Mouse (Mus musculus) intestine, postnatal 0 days (tissue): ENCODE measurements at regions not wholly inside any gene's neighbourhood (a gene's known extent, or its start where the extent isn't known, plus 50 kb on each side); places are given as distances from the start of the nearest gene placed in this dataset.

Experiments
- ATAC-seq: fragments of 200-750 bp; cut with Nextera tagmentation; 2 replicates; pipeline ENCODE4 v1.8.0; 2017; ENCODE audit warnings: mild to moderate bottlenecking, moderate TSS enrichment, moderate library complexity
- H3K27ac ChIP-seq: fragments of 300-500 bp; sonication (generic); 2 replicates; pipeline ENCODE4 v1.5.1; 2014; ENCODE audit warnings: mild to moderate bottlenecking, low read depth, low read length, moderate library complexity
- H3K27me3 ChIP-seq: fragments of 300-500 bp; sonication (generic); replicated peaks from 2 replicates; pipeline ENCODE4 v1.6.1; 2014; ENCODE audit warnings: low read length, mixed read lengths; ENCODE audit not compliant: control insufficient read depth, insufficient read depth
- H3K36me3 ChIP-seq: fragments of 300-500 bp; sonication (generic); 2 replicates; pipeline ENCODE4 v1.6.1; 2014; ENCODE audit warnings: mild to moderate bottlenecking, moderate library complexity; ENCODE audit not compliant: control insufficient read depth, insufficient read depth
- H3K4me1 ChIP-seq: fragments of 300-500 bp; sonication (generic); replicated peaks from 2 replicates; pipeline ENCODE4 v1.6.1; 2014; ENCODE audit warnings: antibody characterized with exemption, low read length, mixed read lengths; ENCODE audit not compliant: control insufficient read depth, insufficient read depth
- H3K4me2 ChIP-seq: fragments of 300-500 bp; sonication (generic); replicated peaks from 2 replicates; pipeline ENCODE4 v1.6.1; 2014; ENCODE audit warnings: low read depth, mild to moderate bottlenecking, moderate library complexity
- H3K4me3 ChIP-seq: fragments of 300-500 bp; sonication (generic); 2 replicates; pipeline ENCODE4 v1.5.1; 2014; ENCODE audit warnings: low read depth, low read length
- H3K9ac ChIP-seq: fragments of 300-500 bp; sonication (generic); 2 replicates; pipeline ENCODE4 v1.6.1; 2014; ENCODE audit warnings: mild to moderate bottlenecking, low read depth, low read length
- H3K9me3 ChIP-seq: fragments of 300-500 bp; sonication (generic); 2 replicates; pipeline ENCODE4 v1.6.1; 2016; ENCODE audit warnings: mixed run types; ENCODE audit not compliant: control insufficient read depth
- CTCF ChIP-seq: sonication (generic); IDR thresholded peaks from 2 replicates; pipeline ENCODE4 v1.5.1; 2016; ENCODE audit warnings: low read depth, mild to moderate bottlenecking, control low read depth, antibody characterized with exemption, moderate library complexity
- WGBS: fragments of 180-500 bp; shearing (Covaris S2); extraction: QIAGEN DNeasy Blood & Tissue Kit; methylation state at CpG from one replicate; pipeline ENCODE4 v1.1.7; 2014; 5-methylcytosine and 5-hydroxymethylcytosine counted together

- 83% methylated on average over 8 of the region's 8 CpGs for WGBS
- H3K27me3 ChIP-seq, result no peaks in the 10 kb centered on the region
Observed at GRCm38 (mm10) chr10:118959623-118960022, 89.6 kb upstream of the Dyrk2 start.

GRCm38 (mm10) chr10:118956352-118956751 lies 86.3 kb upstream of the Dyrk2 start:
- TF ChIP-seq CTCF, result no peak
- 76% methylated on average over 9 of the region's 9 CpGs for WGBS
- Histone ChIP-seq H3K27ac (no peak overlapping the region), H3K9ac (no peak overlapping the region), H3K27me3 (no peaks in the 10 kb centered on the region), H3K4me2 (no peak overlapping the region), H3K4me1 (no peaks in the 10 kb centered on the region), H3K9me3 (no peaks in the 10 kb centered on the region), H3K4me3 (no peak overlapping the region), H3K36me3 (no peaks in the 10 kb centered on the region)
- no peak for ATAC-seq

More at GRCm38 (mm10) chr10:118959623-118960022, 89.6 kb upstream of the Dyrk2 start:
- Histone ChIP-seq H3K36me3 (no peaks in the 10 kb centered on the region), H3K4me2 (no peak overlapping the region), H3K4me3 (no peak overlapping the region), H3K9me3 (no peaks in the 10 kb centered on the region), H3K9ac (no peak overlapping the region), H3K4me1 (no peaks in the 10 kb centered on the region), H3K27ac (no peak overlapping the region)
- no peak for TF ChIP-seq CTCF
- no peak for ATAC-seq

- no peak for ATAC-seq
Observed at GRCm38 (mm10) chr10:118953440-118953839, 83.4 kb upstream of the Dyrk2 start.

DNA sequence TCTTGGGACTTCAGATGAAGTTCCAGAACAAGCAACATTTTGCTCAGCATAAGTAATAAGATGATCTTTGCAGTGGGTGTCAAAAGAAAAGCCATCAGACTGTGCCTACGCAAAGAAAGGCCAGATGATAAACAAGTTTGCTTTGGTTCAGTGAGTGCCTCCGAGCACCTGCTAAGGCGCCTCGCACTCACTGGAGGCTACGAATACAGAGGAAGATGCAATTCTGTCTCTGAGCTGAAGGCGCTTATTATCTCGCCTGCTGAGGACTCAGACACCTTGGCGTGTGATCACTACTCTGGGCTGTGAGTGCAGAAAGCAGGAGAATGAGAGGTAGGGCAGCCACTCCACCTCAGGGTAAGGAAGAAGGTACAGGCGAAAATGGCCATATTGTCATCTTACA lies 82.7 kb upstream of the Dyrk2 start:
- 90% methylated on average over 9 of the region's 9 CpGs for WGBS
- Histone ChIP-seq H3K36me3 (no peaks in the 10 kb centered on the region), H3K27me3 (no peaks in the 10 kb centered on the region), H3K4me1 (0 out of 2 replicates have a peak, but pooled peaks cover 3% of the 10 kb centered on the region), H3K27ac (no peak overlapping the region), H3K4me3 (no peak overlapping the region), H3K4me2 (no peak overlapping the region), H3K9ac (no peak overlapping the region), H3K9me3 (no peaks in the 10 kb centered on the region)
- TF ChIP-seq CTCF, result no peak
- no peak for ATAC-seq

More at GRCm38 (mm10) chr10:118953440-118953839, 83.4 kb upstream of the Dyrk2 start:
- Histone ChIP-seq H3K36me3 (no peaks in the 10 kb centered on the region), H3K4me1 (0 out of 2 replicates have a peak, but pooled peaks cover 3% of the 10 kb centered on the region), H3K4me2 (no peak overlapping the region), H3K27me3 (no peaks in the 10 kb centered on the region), H3K9me3 (no peaks in the 10 kb centered on the region), H3K4me3 (no peak overlapping the region), H3K9ac (no peak overlapping the region), H3K27ac (no peak overlapping the region)
- TF ChIP-seq CTCF, result no peak
- 81% methylated on average over 6 of the region's 6 CpGs for WGBS

- no peak for TF ChIP-seq CTCF
- Histone ChIP-seq H3K4me3 (no peak overlapping the region), H3K4me2 (no peak overlapping the region), H3K27me3 (no peaks in the 10 kb centered on the region), H3K27ac (no peak overlapping the region), H3K9ac (no peak overlapping the region), H3K4me1 (0 out of 2 replicates have a peak, but pooled peaks cover 3% of the 10 kb centered on the region), H3K9me3 (no peaks in the 10 kb centered on the region), H3K36me3 (no peaks in the 10 kb centered on the region)
- WGBS, result 58% methylated on average over 6 of the region's 6 CpGs
- no peak; the same call in 1 of the 2 replicates for ATAC-seq
Observed at GRCm38 (mm10) chr10:118947724-118948123, 77.7 kb upstream of the Dyrk2 start.

DNA sequence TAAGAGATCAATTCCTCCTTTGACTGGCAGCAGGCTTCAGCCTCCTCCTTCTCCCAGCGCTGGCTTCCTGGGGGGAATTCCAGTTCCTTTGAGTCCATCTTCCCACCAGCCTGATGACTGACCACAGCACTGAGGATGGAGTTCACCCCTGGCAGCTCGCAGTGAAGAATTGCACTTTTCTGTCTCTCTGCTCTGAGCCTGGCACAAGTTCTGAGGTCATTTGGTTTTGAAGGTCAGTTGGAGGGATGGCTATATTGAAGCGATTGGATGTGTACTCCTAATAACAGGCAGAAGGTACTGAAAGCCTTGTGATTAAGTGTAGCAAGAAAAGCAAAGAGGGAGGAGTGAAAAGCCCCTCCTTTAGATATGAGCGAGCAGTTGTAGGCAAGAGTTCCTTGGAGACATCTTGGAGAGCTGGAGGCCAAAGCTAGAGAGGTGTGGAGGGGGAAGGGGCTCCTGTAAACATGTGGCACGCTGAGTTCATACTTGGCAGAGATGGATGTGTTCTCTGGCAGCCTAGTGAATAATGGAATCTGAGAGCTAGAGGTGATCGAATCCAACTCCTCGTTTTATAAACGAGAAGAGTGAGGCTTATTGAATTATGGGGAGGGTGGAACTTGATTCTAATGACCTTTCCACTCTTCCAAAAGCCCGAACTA lies 77.1 kb upstream of the Dyrk2 start:
- no peak overlapping the region for H3K27ac ChIP-seq
- no peak overlapping the region for H3K4me2 ChIP-seq
- TF ChIP-seq CTCF, result no peak
- no peaks in the 10 kb centered on the region for H3K9me3 ChIP-seq
- no peaks in the 10 kb centered on the region for H3K36me3 ChIP-seq
- ATAC-seq, result no peak
- WGBS, result 59% methylated on average over 9 of the region's 9 CpGs
- 0 out of 2 replicates have a peak, but pooled peaks cover 3% of the 10 kb centered on the region for H3K4me1 ChIP-seq
- no peak overlapping the region for H3K4me3 ChIP-seq
- H3K9ac ChIP-seq, result no peak overlapping the region
- H3K27me3 ChIP-seq, result no peaks in the 10 kb centered on the region
